Mouse (Mus musculus) liver, embryonic 14.5 days (tissue): ENCODE results near the gene Polr2f.

ENCODE experiments used
- CTCF ChIP-seq: IDR thresholded peaks from 2 replicates; pipeline ENCODE4 v1.5.1; 2016; ENCODE audit warnings: antibody characterized with exemption, low read depth, control low read depth
- EP300 ChIP-seq: IDR thresholded peaks from 2 replicates; pipeline ENCODE4 v1.6.1; 2016; ENCODE audit warnings: antibody characterized with exemption, low read depth

DNA sequence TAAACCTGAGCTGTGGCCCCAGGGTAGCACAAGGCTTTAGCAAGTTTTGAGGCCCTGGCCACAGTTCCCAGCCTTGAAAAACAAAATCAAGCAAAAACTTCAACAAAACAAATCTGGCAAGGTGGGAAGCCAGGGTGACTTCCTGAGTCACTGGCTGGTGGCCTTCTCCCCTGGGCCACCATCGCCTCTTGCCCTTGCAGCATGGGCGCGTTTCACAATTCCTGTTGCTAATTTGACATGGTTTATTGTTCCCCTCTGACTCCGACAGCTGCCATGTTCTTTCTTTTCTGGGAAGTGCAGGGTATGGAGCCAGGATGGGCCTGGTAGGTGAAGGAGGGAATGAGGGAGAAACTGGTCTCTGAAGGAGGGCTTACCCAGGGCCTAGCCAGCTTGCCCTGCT is 18.7 kb upstream of the Polr2f start:
- TF ChIP-seq EP300, result no peak
- TF ChIP-seq CTCF, result no peak
